7 mouse cellular contexts compared by ENCODE assay signal in the genomic region with DNA sequence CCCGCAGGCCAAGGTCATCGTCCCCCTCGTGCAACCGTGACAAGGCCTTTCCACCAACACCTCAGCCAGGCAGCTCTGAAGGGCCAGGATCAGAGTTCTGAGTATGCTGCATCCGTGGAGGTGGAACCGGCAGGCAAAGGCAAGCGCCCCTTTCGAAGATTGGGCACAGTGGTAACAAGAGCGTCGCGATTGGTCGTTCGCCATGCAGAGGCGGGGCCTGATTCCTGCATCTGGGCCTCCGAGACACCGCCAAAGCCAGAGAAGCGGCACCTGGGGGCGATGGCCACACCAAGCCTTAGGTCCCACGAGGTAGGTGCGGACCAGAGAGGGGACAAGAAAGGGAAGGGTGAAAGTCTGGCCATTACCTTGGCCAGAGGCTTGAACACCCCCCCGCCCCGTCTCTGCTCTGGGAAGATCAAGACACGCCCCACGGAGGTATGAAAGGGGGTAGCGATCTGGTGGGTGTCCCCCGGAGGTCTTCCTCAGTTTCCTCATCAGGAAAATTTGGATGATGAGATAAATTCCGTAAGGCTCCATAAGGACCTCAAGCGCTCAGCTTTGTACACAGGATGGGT. TPM values are rescaled to one million over a fixed set of nuclear protein-coding genes. Genes with fewer than 3 reads are reported as not detected.
DNase-seq lines count a peak whose midpoint lies in the region; ATAC-seq lines count a peak whose summit lies in the region.

TSS of gene 9430097D07Rik (minus strand) at position 99 of the 575 bp plus-strand sequence.

- H3K36me3 ChIP-seq in megakaryocyte, embryonic 14.5 days (replicated peaks; ENCODE audit: low read length): peaks cover 28% of the 10 kb centered on the region
- no peaks in the 10 kb centered on the region for H3K36me3 ChIP-seq in midbrain, embryonic 16.5 days (ENCODE audit: control insufficient read depth, insufficient read depth, low read length)

- peaks cover 47% of the 10 kb centered on the region for H3K4me1 ChIP-seq in megakaryocyte, embryonic 14.5 days
- peaks cover 16% of the 10 kb centered on the region for H3K4me1 ChIP-seq in midbrain, embryonic 16.5 days (ENCODE audit: control insufficient read depth, insufficient read depth, low read length)

- peak within 1 kb of the TSS; percentile 78 for H3K9ac ChIP-seq in midbrain, embryonic 16.5 days (ENCODE audit: low read depth, low read length)

- ATAC-seq in megakaryocyte, adult 5-6 weeks (ENCODE audit: poor library complexity, severe bottlenecking): no peak
- peak; percentile 69 for ATAC-seq in frontal cortex, adult (ENCODE audit: low TSS enrichment)
- ATAC-seq in midbrain, embryonic 16.5 days: peak; percentile 83

- peak; percentile 83 to 84 for DNase-seq in cerebellum, postnatal 14 days
- DNase-seq in left cerebral cortex, adult 8-10 months (ENCODE audit: low spot score in 2 of 2): peak; percentile 59 to 73
- DNase-seq in thymus, postnatal 14 days: peak; percentile 74

- H3K27me3 ChIP-seq in megakaryocyte, embryonic 14.5 days (replicated peaks): peaks cover 53% of the 10 kb centered on the region
- H3K27me3 ChIP-seq in midbrain, embryonic 16.5 days (ENCODE audit: control insufficient read depth, insufficient read depth, low read depth, low read length): peaks cover 9% of the 10 kb centered on the region

- H3K27ac ChIP-seq in midbrain, embryonic 16.5 days (ENCODE audit: low read length): peak within 1 kb of the TSS; percentile 40

- H3K9me3 ChIP-seq in megakaryocyte, embryonic 14.5 days: no peaks in the 10 kb centered on the region
- H3K9me3 ChIP-seq in midbrain, embryonic 16.5 days (replicated peaks; ENCODE audit: control insufficient read depth, low read length, poor library complexity, severe bottlenecking): no peaks in the 10 kb centered on the region

- peak within 1 kb of the TSS; percentile 97 for H3K4me2 ChIP-seq in midbrain, embryonic 16.5 days (ENCODE audit: low read length)

- 4% methylated on average over 28 of the region's 28 CpGs for WGBS in midbrain, embryonic 16.5 days

- H3K4me3 ChIP-seq in megakaryocyte, embryonic 14.5 days (replicated peaks): peak within 1 kb of the TSS; percentile 48
- H3K4me3 ChIP-seq in midbrain, embryonic 16.5 days (ENCODE audit: low read depth, low read length): peak within 1 kb of the TSS; percentile 49

RNA-seq across cellular contexts. Expression of gene 9430097D07Rik, which starts in this region (rescaled TPM):
- polyA plus RNA-seq in megakaryocyte, embryonic 14.5 days (2012; ENCODE audit: insufficient read depth, low replicate concordance): not detected in 2 replicates
- total RNA-seq in megakaryocyte, adult 5-6 weeks (2015): not detected in 2 replicates
- total RNA-seq in megakaryocyte, adult 5-6 weeks (2017): not detected in 2 replicates
- total RNA-seq in left cerebral cortex, adult 8-10 months (2022): 1 to 10 TPM in 2 of 4 experiments, under 1 TPM in 2; 0.84 to 2.4 (median 1.1) TPM
- 0.52 and 1.1 TPM in 2 replicates for polyA plus RNA-seq in midbrain, embryonic 16.5 days (2015; fragmentation: Nextera tagmentation; extraction: Ambion mirVana)
